Mouse (Mus musculus) lung, postnatal 0 days (tissue): ENCODE results near the gene Lars2.

ENCODE experiments used
- CTCF ChIP-seq: IDR thresholded peaks from 2 replicates; pipeline ENCODE4 v1.5.1; 2016; ENCODE audit warnings: antibody characterized with exemption, mild to moderate bottlenecking
- EP300 ChIP-seq: IDR thresholded peaks from 2 replicates; pipeline ENCODE4 v1.6.1; 2016; ENCODE audit warnings: antibody characterized with exemption, mild to moderate bottlenecking, control low read depth

DNA sequence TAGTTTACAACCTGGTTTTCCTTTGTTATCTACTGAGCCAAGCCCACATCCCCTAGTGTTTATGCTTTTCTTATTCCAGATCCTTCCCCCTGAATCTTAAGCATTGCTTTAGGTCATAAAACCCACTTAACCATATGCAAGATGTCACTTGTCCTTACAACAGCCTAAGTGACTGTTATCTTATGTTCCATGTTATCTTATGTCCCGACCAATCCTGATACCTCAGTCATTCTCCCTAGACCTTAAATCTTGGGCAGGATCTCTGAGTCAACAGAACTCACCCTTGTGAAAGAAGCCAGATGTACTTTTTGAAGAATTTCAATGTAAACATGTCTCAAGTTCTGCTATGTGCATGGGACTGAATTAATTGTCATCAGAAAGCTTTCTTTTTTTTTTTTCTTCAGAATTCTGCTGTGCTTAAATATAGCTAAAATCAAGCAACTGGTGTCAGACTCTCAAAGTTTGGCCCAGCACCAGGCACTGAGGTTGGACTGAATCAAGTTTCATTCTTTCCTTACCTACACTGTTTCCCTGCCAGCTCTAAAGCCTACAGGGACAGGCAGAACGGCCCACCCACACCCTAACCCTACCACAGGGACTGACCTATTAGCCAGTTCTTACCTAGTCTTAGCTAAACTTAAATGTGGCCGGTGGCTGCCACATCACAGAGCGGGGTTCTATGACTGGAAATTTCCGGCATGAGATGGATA, 24.6 kb downstream of the Lars2 start:
- TF ChIP-seq CTCF (no peak), EP300 (no peak)
